Mouse (Mus musculus) cerebellum, postnatal 14 days (tissue): ENCODE measurements at regions not wholly inside any gene's neighbourhood (a gene's known extent, or its start where the extent isn't known, plus 50 kb on each side); places are given as distances from the start of the nearest gene placed in this dataset.

Source experiments
- DNase-seq, 2 experiments: peaks; one replicate each; pipeline ENCODE4 v3.0.0; 2021; ENCODE audit warnings: mixed read lengths in 2 of 2

DNA sequence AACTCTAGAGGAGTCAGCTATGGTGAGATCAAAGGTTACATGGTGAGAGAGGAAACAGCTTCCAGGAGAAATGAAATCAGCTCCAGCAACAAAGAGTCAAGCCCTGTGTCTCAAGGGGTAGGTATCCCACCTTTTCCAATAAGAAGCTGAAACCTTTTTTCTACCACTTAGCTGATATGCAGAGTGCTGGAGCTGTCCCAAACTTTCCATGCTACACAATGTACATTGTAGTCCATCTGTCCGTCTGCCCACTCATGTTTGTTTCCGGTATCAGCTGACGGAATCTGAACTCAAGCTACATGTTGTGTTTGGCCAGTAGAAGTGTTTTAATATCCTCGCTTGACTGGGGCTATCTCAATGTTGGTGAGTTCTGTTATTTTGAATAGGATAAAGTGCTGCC, 83.6 kb upstream of the Ngf start:
- no peak for DNase-seq

- DNase-seq: no peak
Observed at GRCm38 (mm10) chr3:102384596-102384995, 85.1 kb upstream of the Ngf start.

DNA sequence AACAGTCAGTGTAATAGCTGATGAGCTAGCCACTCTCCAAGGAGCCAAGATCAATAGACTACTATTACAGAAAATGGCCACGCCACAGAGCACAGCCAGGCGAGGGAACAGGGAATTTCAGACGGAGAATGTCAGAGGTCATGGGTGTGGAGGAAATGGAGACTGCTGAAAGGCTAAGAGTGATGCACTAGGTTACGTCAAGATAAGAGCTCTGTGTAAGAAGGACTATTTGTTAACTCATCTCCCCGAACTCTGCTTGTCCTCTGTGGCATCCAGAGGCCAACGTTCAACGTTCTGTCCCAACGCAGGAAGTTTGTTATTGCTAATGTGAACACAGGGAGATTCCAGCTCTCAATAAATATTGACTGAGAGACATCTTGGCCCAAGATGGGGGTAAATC, 86.0 kb upstream of the Ngf start:
- DNase-seq: no peak

DNA sequence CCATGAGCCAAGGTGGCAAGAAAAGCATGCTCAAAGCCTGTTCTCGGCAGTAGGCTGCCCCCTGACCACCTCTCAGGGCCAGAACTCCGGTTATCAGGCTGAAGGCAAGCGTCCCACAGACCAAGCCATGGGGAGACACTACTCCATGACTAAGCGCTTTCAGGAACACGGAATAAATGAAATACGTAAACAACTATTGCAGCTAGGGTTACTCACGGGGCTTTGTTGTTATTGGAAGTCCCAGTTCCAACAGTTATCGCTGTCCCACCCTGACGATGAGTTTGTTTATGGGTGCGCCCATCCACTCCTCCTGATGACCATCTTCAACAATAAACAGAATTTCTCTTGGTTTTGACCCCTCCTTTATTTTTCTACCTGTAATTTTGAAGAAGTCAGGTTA, 88.0 kb upstream of the Ngf start:
- DNase-seq: no peak

DNA sequence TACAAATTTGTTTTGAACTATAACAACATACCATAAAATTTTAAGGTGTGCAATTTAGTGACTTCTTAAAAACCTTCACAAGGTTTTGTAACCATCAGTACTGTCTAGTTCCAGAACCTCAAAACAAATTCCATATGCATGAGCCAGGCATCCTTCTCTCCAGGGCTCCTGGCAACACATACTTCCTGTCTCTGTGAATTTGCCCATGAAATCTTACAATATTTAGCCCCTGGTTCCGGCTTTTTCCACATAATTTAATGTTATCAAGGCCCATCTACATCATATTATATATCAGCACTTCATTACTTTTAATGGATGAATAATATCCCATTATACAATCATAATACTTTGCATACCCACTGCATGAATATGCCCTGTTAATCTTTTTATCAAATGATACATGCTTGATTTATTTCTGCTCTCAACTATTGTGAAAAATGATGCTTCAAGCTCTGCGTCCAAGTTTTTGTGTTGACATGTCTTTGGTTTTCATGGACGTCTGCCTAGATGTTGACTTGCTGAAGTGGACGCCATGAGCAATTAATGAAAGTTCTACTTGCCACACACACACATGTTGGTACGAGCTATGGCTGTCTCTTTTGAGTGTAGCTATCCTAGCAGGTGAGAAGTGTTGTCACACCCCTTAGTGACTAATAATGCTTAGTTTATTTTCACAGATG, 95.2 kb upstream of the Ngf start:
- DNase-seq: no peak

DNA sequence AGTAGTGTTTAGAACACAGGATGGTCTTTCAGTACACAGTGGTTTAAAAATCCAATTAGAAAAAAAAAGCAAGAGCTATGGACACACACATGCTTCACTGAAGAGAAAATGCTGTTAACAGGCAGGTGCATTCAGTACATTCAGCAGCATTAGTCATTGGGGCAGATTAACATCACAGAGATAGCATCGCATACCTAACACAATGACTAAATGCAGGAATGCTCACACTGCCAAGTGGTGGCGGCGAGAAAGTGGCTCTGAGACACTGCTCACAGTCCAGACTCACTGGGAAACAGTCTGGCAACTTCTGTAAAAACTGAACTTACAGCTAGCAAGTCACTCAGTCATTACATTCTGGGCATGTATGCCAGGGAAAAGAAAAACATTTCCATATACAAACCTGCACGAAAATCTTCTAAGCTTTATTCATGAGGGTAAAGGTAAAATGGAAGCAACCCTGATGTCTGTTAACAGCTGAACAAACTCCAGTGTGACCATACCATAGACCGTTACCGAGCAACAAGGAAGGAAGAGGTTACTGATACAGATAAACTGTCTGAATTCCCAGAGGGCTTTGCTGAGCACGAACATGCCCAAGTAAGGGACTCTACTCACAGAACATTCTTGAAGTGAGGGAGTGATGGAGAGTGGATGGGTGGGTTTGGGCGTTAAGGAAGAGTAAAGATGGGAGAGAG, 97.4 kb upstream of the Ngf start:
- DNase-seq: no peak

GRCm38 (mm10) chr3:102366188-102366587, 103.5 kb upstream of the Ngf start:
- DNase-seq: no peak

DNA sequence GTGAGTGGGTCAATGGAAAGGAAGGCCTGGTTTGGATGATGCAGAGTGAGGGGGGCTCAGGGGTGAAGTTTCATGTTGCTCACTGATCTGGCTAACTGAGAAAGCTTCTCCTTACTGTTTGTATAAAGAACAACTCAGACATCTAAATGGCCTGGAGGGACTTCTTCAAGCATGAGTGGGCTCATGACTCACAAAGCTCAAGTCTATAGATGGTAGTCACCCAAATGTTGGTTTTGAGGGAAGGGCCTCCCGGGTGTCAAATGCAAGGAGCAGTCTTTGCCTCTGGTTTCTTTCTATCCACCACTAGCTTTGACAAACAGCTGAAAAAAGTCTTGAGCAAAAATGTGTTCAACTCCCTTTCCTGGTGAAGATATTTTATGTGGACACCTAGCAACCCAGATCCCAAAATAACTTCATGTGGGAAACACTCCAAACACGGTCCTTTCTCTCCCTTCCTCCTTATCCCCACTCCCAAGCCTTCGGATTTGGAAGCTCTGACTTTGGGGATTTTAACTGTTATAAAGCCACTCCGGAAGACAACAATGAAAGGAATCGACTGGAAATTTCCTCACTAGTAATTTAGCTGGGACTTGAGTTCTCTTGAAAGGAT, 105.3 kb upstream of the Ngf start:
- no peak for DNase-seq

GRCm38 (mm10) chr3:102360732-102361280, 108.9 kb upstream of the Ngf start:
- DNase-seq: no peak

DNA sequence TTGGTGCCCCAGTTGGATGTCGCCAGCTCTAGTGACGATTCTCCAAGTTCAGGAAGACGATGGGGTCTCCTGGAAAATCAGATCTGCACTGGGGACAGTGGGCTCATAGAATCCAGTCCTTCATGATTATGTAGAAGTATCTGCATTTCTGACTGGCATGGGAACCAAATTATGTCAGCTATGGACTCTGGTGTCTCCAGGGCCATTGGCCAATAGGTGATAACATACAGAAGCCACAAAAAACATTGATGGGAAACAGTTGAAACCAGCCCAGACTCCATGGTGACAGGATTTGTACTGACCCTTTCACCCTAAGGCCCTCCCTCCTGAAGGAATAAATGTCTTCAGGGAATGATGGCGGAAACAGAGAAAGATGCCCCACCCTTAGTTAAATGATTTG, 110.9 kb upstream of the Ngf start:
- no peak for DNase-seq

DNA sequence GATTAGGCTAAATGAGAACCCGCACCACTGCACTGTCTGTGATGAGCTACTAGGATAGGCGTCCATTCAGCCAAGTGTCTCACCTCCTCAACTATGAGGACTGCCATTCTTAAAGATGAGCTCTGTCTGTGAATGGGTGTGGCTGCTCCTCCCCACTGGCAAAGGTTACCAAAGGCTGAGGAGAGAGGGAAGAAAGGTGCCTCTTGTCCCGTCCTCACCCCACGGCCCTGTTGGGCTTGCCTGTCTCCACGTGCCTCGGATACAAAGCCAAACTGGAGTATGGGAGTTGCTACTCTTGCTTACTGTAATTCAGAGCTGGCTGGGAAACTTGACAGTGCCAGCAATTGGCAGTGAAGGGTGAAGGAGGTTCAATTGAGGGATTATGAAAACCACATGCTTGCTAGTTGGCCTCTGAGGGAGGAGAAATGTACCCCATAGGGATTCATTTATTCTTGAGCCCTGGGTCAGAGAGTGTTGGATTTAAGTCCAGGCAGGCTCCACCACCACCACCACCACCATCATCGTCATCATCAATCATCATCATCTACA, 112.6 kb upstream of the Ngf start:
- DNase-seq: no peak

DNA sequence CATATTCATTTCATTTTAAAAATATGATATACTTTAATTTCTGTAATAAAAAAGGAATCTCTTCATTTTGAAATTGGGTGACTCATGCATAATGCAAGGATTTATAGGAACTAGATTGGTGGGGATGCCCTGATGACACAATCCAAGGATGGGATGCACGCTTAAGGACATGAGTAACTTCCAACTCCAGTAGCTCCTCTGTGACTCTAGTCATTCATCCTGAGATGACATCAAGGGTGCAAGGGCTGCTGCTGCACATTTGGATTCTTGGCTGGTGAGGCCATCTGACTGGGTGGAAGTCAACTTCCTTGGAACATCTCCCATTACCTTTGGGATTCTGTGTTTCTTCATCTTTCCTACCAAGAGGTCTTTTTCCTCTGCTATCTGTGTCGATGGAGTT, 114.4 kb upstream of the Ngf start:
- no peak for DNase-seq

GRCm38 (mm10) chr3:102354771-102355170, 114.9 kb upstream of the Ngf start:
- DNase-seq: no peak

- no peak for DNase-seq
Observed at GRCm38 (mm10) chr3:102353277-102353900, 116.3 kb upstream of the Ngf start.

GRCm38 (mm10) chr3:102346077-102346476, 123.6 kb upstream of the Ngf start:
- DNase-seq: no peak

DNA sequence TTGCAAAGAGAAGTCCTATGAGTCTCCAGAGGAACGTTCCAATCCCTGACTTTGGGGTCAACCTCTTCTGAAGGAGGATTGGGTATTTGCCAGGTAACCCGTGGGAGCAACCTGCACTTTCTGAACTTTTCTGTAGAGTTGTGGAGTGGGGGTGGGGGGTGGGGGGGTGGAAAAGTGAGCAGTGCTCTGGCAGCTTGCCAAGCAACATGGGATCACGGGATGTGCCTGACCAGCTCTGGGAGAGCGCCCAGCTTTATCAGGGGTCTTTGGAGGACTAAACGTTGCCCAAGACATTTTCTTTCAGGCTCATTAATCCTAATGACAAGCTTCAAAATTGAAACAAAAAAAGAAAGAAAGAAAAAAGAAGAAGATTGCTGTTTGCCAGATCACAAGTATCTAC, 124.4 kb upstream of the Ngf start:
- DNase-seq: peak in 1 of 2 experiments; percentile 11

GRCm38 (mm10) chr3:102340731-102341130, 129.0 kb upstream of the Ngf start:
- no peak for DNase-seq

DNA sequence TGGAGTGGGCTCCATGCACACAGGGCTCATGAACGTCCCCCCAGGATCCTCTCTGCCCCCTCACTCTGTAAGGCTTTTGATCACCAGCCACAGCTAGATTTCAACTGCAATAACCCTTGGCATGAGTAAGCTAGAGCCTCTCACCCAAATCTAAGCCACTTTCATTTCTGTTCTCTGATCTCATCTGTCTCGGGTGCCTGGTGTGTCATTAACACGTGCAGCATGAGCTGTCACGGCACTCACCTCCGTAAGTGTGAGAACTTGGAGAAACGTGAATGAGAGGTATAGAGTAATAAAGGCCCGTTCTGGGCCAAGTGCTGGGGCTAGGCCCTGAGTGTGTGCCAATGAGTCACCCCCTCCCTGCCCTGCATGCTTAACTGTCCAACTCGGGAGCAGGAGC, 131.8 kb upstream of the Ngf start:
- no peak for DNase-seq

DNA sequence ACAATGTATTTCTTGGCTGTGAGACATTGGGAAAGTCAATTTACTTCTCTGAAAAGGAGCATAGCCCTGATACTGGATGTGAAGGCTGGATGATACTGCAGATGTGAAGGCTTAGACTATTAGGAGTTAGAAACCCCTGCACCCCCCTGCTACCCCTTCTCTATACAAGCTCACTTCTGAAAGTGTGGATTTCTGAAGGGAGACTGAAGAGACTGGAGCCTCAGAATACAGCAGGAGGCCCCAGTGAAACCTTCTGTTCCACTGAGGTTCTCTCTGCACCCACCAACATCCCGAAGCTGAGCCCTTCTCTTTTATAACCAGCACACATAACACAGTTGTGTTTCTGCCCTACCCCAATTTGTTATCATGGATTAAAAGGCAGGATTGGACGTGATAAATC, 131.7 kb upstream of the Vangl1 start:
- DNase-seq: no peak

GRCm38 (mm10) chr3:102335146-102335545, 130.7 kb upstream of the Vangl1 start:
- DNase-seq: peak; percentile 48 to 63

DNA sequence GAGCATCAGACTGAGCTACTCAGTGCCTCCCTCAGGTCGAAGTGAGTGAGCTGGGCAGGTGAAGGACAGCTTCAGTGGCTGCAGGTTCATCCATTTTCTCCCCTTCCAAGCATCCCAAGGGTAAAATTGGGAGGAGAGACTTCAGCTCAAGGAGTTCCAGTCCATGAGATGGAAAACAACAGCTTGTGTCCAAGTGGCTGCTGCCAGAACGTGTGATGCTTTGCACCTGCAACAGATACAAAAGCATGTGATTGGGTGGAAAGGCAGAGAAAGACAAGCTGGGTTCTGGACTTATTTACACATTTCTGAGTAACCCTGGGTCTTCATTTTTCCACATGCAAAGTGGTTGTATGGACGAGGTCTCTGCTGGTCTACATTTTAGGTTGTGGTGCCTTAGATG, 127.7 kb upstream of the Vangl1 start:
- DNase-seq: no peak

DNA sequence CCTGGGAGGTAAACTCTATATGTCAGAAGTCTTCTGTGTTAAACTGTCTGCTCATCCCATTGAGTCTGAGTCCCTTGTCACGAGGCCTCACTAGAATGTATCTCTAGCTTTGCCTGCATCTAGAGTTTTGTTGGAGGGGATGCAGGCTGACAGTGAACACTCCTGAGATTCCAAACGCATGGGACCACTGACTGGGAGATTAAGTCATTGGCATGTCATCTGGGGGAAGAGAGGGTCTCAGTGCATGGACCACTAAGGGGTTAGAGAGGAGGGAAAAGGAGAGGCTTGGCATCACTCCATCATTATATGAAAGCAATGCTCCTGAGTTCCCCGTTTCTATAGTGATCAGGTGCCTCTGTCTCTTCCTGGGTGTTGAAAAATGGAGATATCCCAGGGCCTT, 114.8 kb upstream of the Vangl1 start:
- DNase-seq: no peak

DNA sequence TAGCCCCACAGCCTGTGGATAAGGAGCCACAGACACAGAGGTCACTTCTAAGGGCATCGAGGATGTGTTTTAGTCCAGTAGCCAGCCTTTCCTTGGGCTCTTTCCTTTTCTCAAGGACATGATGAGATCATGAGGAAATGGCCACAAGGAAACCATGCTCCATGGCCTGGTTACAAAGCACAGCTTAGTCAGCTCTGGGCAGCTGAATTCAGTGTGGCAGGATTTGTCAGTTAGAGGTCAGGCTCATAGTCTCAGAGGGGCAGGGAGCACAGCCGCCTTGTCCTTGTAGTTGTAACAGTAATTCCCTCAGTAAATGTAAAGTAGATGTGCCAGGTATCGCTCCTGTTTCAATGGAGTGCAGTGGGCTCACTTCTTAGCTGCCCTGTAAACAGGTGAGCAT, 111.7 kb upstream of the Vangl1 start:
- DNase-seq: no peak
